In genomic region chr5:100427276-100427675, GRCm38 (mm10) we compare ENCODE assay signal across 9 mouse cellular contexts. TPM values are rescaled to one million over a fixed set of nuclear protein-coding genes. Genes with fewer than 3 reads are reported as not detected.
DNase-seq lines count a peak whose midpoint lies in the region; ATAC-seq lines count a peak whose summit lies in the region.
"Had no signal": no experiment of that assay in that cellular context is flagged by ENCODE, and none has a peak within 500 bp of the region (broad histone marks: within the 10 kb centered on the region; RNA-seq: fewer than 3 reads in every experiment).

No protein-coding gene starts in this region.

- H3K9ac ChIP-seq in intestine, embryonic 15.5 days = peak overlapping the region; percentile 50

- H3K36me3 ChIP-seq in embryonic facial prominence, embryonic 10.5 days (replicated peaks) = peaks cover 62% of the 10 kb centered on the region
- H3K36me3 ChIP-seq in intestine, embryonic 15.5 days = peaks cover 15% of the 10 kb centered on the region

- peak overlapping the region; percentile 88 for H3K4me3 ChIP-seq in embryonic facial prominence, embryonic 10.5 days
- H3K4me3 ChIP-seq in intestine, embryonic 15.5 days (replicated peaks) = peak overlapping the region; percentile 84

- peak; percentile 25 for DNase-seq in kidney, postnatal 10 days
- no peak for DNase-seq in kidney, adult 18-20 months
- peak; percentile 17 for DNase-seq in embryonic facial prominence, embryonic 10.5 days (ENCODE audit: low spot score)
- DNase-seq in naive thymus-derived CD4-positive, alpha-beta T cell, adult 2 months (ENCODE audit: low read depth) = peak; percentile 19
- no peak for DNase-seq in right cerebral cortex, postnatal 4 days
- no peak for DNase-seq in Muller cell, postnatal 12 days (ENCODE audit: inconsistent ontology term)
- no peak for DNase-seq in MN1 (ENCODE audit: low spot score)
- DNase-seq: adrenal gland, postnatal 10 days had no signal

- no peak for ATAC-seq in intestine, embryonic 15.5 days

- WGBS in embryonic facial prominence, embryonic 10.5 days = 64% methylated on average over 9 of the region's 9 CpGs
- 46% methylated on average over 9 of the region's 9 CpGs for WGBS in intestine, embryonic 15.5 days

- no peaks in the 10 kb centered on the region for H3K9me3 ChIP-seq in embryonic facial prominence, embryonic 10.5 days
- no peaks in the 10 kb centered on the region for H3K9me3 ChIP-seq in intestine, embryonic 15.5 days

- no peaks in the 10 kb centered on the region for H3K27me3 ChIP-seq in embryonic facial prominence, embryonic 10.5 days (replicated peaks; ENCODE audit: low read depth, poor library complexity, severe bottlenecking)
- H3K27me3 ChIP-seq in intestine, embryonic 15.5 days (replicated peaks) = no peaks in the 10 kb centered on the region

- H3K4me2 ChIP-seq in intestine, embryonic 15.5 days (replicated peaks) = peak overlapping the region; percentile 70

- H3K4me1 ChIP-seq in embryonic facial prominence, embryonic 10.5 days = peaks cover 65% of the 10 kb centered on the region
- peaks cover 39% of the 10 kb centered on the region for H3K4me1 ChIP-seq in intestine, embryonic 15.5 days (replicated peaks)

- H3K27ac ChIP-seq in embryonic facial prominence, embryonic 10.5 days (replicated peaks) = peak overlapping the region; percentile 40; the same call in 1 of the 2 replicates
- no peak overlapping the region for H3K27ac ChIP-seq in intestine, embryonic 15.5 days

RNA-seq across cellular contexts. Expression of gene Sec31a, which starts 11.2 kb away (rescaled TPM):
- polyA plus RNA-seq in embryonic facial prominence, embryonic 10.5 days (2016; fragmentation: Nextera tagmentation; extraction: Ambion mirVana) = 117 and 125 TPM in 2 replicates
- 179 and 181 TPM in 2 replicates for polyA plus RNA-seq in intestine, embryonic 15.5 days (2015; fragmentation: Nextera tagmentation; extraction: Ambion mirVana)

Comparison
In these comparisons a context has a peak if more than half of its experiments do, and no peak if none do; other contexts are left out.
1. DNase-seq: peak in kidney, postnatal 10 days (single experiment), embryonic facial prominence, embryonic 10.5 days (single experiment) and naive thymus-derived CD4-positive, alpha-beta T cell, adult 2 months (single experiment); none in kidney, adult 18-20 months (single experiment), right cerebral cortex, postnatal 4 days (single experiment), Muller cell, postnatal 12 days (single experiment) and MN1 (single experiment).